Mouse (Mus musculus) urinary bladder, postnatal 25 days (tissue): ENCODE measurements at regions not wholly inside any gene's neighbourhood (a gene's known extent, or its start where the extent isn't known, plus 50 kb on each side); places are given as distances from the start of the nearest gene placed in this dataset.

ENCODE experiments used
- DNase-seq: peaks from one replicate; pipeline ENCODE4 v3.0.0; 2022; ENCODE audit warnings: low spot score

GRCm38 (mm10) chr13:11268673-11269340 is 837.9 kb downstream of the Ryr2 start:
- no peak for DNase-seq

GRCm38 (mm10) chr13:11247541-11247940 is 859.2 kb downstream of the Ryr2 start:
- no peak for DNase-seq

GRCm38 (mm10) chr13:11216671-11217330 is 856.2 kb upstream of the Chrm3 start:
- DNase-seq: no peak

GRCm38 (mm10) chr13:11210109-11210508 is 849.5 kb upstream of the Chrm3 start:
- no peak for DNase-seq

- DNase-seq: no peak
Observed at GRCm38 (mm10) chr13:11205216-11205786, 844.7 kb upstream of the Chrm3 start.

GRCm38 (mm10) chr13:11201978-11202377 is 841.3 kb upstream of the Chrm3 start:
- no peak for DNase-seq

GRCm38 (mm10) chr13:11192471-11192870 is 831.8 kb upstream of the Chrm3 start:
- DNase-seq: no peak

GRCm38 (mm10) chr13:11181191-11181590 is 820.5 kb upstream of the Chrm3 start:
- no peak for DNase-seq

- no peak for DNase-seq
Observed at GRCm38 (mm10) chr13:11180356-11180755, 819.7 kb upstream of the Chrm3 start.

GRCm38 (mm10) chr13:11178586-11178985 is 817.9 kb upstream of the Chrm3 start:
- no peak for DNase-seq

GRCm38 (mm10) chr13:11177642-11178420 is 817.2 kb upstream of the Chrm3 start:
- DNase-seq: no peak

- no peak for DNase-seq
Observed at GRCm38 (mm10) chr13:11167115-11167514, 806.5 kb upstream of the Chrm3 start.

GRCm38 (mm10) chr13:11164130-11164529 is 803.5 kb upstream of the Chrm3 start:
- no peak for DNase-seq

GRCm38 (mm10) chr13:11147268-11147667 is 786.6 kb upstream of the Chrm3 start:
- no peak for DNase-seq

GRCm38 (mm10) chr13:11107693-11108092 is 747.0 kb upstream of the Chrm3 start:
- no peak for DNase-seq

- DNase-seq: no peak
Observed at GRCm38 (mm10) chr13:11106426-11106825, 745.8 kb upstream of the Chrm3 start.

- no peak for DNase-seq
Observed at GRCm38 (mm10) chr13:11105571-11105970, 744.9 kb upstream of the Chrm3 start.

- no peak for DNase-seq
Observed at GRCm38 (mm10) chr13:11099586-11099950, 738.9 kb upstream of the Chrm3 start.

- DNase-seq: no peak
Observed at GRCm38 (mm10) chr13:11098899-11099585, 738.4 kb upstream of the Chrm3 start.

GRCm38 (mm10) chr13:11092911-11093310 is 732.3 kb upstream of the Chrm3 start:
- DNase-seq: no peak
